9 mouse cellular contexts compared by ENCODE assay signal in the genomic region with DNA sequence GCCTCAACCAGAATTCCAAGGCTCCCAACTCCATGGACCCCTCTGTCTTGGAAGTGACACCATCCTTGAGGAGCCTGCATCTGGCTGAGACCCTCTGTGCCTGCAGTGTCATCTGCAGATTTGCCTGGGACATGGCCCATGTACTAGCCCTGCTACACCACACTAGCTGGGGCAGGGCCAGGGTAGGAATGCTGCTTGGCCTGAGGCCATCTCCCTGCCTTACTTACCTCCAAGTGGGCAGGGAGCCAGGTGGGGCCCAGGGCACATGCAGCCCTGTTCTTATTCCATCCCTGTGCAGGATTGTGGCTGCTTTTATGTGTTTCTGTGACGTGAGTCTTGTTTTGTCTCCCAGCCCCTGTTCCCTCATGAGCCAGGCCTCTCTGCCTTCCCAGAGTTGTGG. TPM values are rescaled to one million over a fixed set of nuclear protein-coding genes. Genes with fewer than 3 reads are reported as not detected.
DNase-seq lines count a peak whose midpoint lies in the region; ATAC-seq lines count a peak whose summit lies in the region.
"Had no signal": no experiment of that assay in that cellular context is flagged by ENCODE, and none has a peak within 500 bp of the region (broad histone marks: within the 10 kb centered on the region; RNA-seq: fewer than 3 reads in every experiment).

No protein-coding gene starts in this region.

- ATAC-seq in heart, embryonic 12.5 days (ENCODE audit: insufficient number of reproducible peaks, low FRiP score), result peak; percentile 77
- ATAC-seq in kidney, embryonic 14.5 days (ENCODE audit: low FRiP score, low TSS enrichment), result peak; percentile 62
- peak; percentile 48; the same call in 1 of the 2 replicates for ATAC-seq in midbrain, embryonic 12.5 days (ENCODE audit: low FRiP score, low read depth)

- no peak overlapping the region for H3K4me2 ChIP-seq in heart, embryonic 12.5 days
- H3K4me2 ChIP-seq in kidney, embryonic 14.5 days (replicated peaks; ENCODE audit: low read depth, low read length), result no peak overlapping the region
- H3K4me2 ChIP-seq in midbrain, embryonic 12.5 days (replicated peaks), result no peak overlapping the region
- H3K4me2 ChIP-seq: liver, embryonic 13.5 days had no signal

- H3K9ac ChIP-seq in heart, embryonic 12.5 days, result peak overlapping the region; percentile 45
- no peak overlapping the region for H3K9ac ChIP-seq in kidney, embryonic 14.5 days (ENCODE audit: low read depth, low read length)
- no peak overlapping the region for H3K9ac ChIP-seq in midbrain, embryonic 12.5 days (replicated peaks)
- H3K9ac ChIP-seq: liver, embryonic 13.5 days had no signal

- H3K36me3 ChIP-seq in heart, embryonic 12.5 days, result no peaks in the 10 kb centered on the region
- H3K36me3 ChIP-seq in kidney, embryonic 14.5 days (ENCODE audit: control insufficient read depth, insufficient read depth, low read length), result peaks cover 18% of the 10 kb centered on the region; the same call in 1 of the 2 replicates
- H3K36me3 ChIP-seq in midbrain, embryonic 12.5 days, result peaks cover 34% of the 10 kb centered on the region

- no peaks in the 10 kb centered on the region for H3K9me3 ChIP-seq in heart, embryonic 12.5 days (replicated peaks)
- H3K9me3 ChIP-seq in kidney, embryonic 14.5 days (ENCODE audit: control insufficient read depth, low read length), result no peaks in the 10 kb centered on the region
- no peaks in the 10 kb centered on the region for H3K9me3 ChIP-seq in midbrain, embryonic 12.5 days
- H3K9me3 ChIP-seq: liver, embryonic 13.5 days had no signal

- WGBS in heart, embryonic 12.5 days, result 19% methylated on average over 1 of the region's 1 CpGs
- WGBS in kidney, embryonic 14.5 days, result 38% methylated on average over 1 of the region's 1 CpGs
- 58% methylated on average over 1 of the region's 1 CpGs for WGBS in midbrain, embryonic 12.5 days

- H3K4me1 ChIP-seq in heart, embryonic 12.5 days (replicated peaks), result peaks cover 80% of the 10 kb centered on the region
- H3K4me1 ChIP-seq in kidney, embryonic 14.5 days (ENCODE audit: control insufficient read depth, insufficient read depth, low read length), result peaks cover 19% of the 10 kb centered on the region
- peaks cover under 1% of the 10 kb centered on the region; the same call in 1 of the 2 replicates for H3K4me1 ChIP-seq in midbrain, embryonic 12.5 days

- no peaks in the 10 kb centered on the region for H3K27me3 ChIP-seq in heart, embryonic 12.5 days (replicated peaks)
- no peaks in the 10 kb centered on the region for H3K27me3 ChIP-seq in kidney, embryonic 14.5 days (ENCODE audit: control insufficient read depth, insufficient read depth, low read length)
- H3K27me3 ChIP-seq in midbrain, embryonic 12.5 days, result no peaks in the 10 kb centered on the region
- H3K27me3 ChIP-seq: liver, embryonic 13.5 days had no signal

- peak; percentile 28 to 62 for DNase-seq in cerebellum, postnatal 25 days
- no peak for DNase-seq in cerebellum, adult 11-12 months
- peak; percentile 82 for DNase-seq in Muller cell, postnatal 12 days (ENCODE audit: inconsistent ontology term)
- DNase-seq in spleen, adult 12 weeks (ENCODE audit: low spot score), result no peak
- DNase-seq in layer of hippocampus, adult 9-11 months, result no peak
- DNase-seq: liver, embryonic 13.5 days had no signal

- H3K27ac ChIP-seq in heart, embryonic 12.5 days (ENCODE audit: poor library complexity, severe bottlenecking), result peak overlapping the region; percentile 95
- H3K27ac ChIP-seq in kidney, embryonic 14.5 days (ENCODE audit: low read depth, low read length), result 0 out of 2 replicates have a peak overlapping the region, but pooled peaks have one; percentile 37
- H3K27ac ChIP-seq in midbrain, embryonic 12.5 days (replicated peaks), result no peak overlapping the region
- H3K27ac ChIP-seq: liver, embryonic 13.5 days had no signal

- no peak overlapping the region for H3K4me3 ChIP-seq in heart, embryonic 12.5 days
- H3K4me3 ChIP-seq in kidney, embryonic 14.5 days (ENCODE audit: low read length), result no peak overlapping the region
- no peak overlapping the region for H3K4me3 ChIP-seq in midbrain, embryonic 12.5 days
- H3K4me3 ChIP-seq: liver, embryonic 13.5 days had no signal

RNA-seq across cellular contexts. Expression of a gene that starts 15.8 kb away (rescaled TPM):
- polyA plus RNA-seq in heart, embryonic 12.5 days (2016; fragmentation: Nextera tagmentation; extraction: Ambion mirVana), result 212 and 213 TPM in 2 replicates
- 35.3 and 57.8 TPM in 2 replicates for polyA plus RNA-seq in kidney, embryonic 14.5 days (2014; fragmentation: Nextera tagmentation; extraction: Ambion mirVana)
- 77.4 and 80.1 TPM in 2 replicates for polyA plus RNA-seq in midbrain, embryonic 12.5 days (2016; fragmentation: Nextera tagmentation; extraction: Ambion mirVana)

RNA-seq across cellular contexts. Expression of a gene that starts 21.9 kb away (rescaled TPM):
- 21.1 and 21.2 TPM in 2 replicates for polyA plus RNA-seq in heart, embryonic 12.5 days (2016; fragmentation: Nextera tagmentation; extraction: Ambion mirVana)
- polyA plus RNA-seq in kidney, embryonic 14.5 days (2014; fragmentation: Nextera tagmentation; extraction: Ambion mirVana), result 17.5 and 27.9 TPM in 2 replicates
- polyA plus RNA-seq in midbrain, embryonic 12.5 days (2016; fragmentation: Nextera tagmentation; extraction: Ambion mirVana), result 30.4 and 32.0 TPM in 2 replicates

Comparison
In these comparisons a context has a peak if more than half of its experiments do, and no peak if none do; other contexts are left out.
1. DNase-seq: peak in cerebellum, postnatal 25 days (2 of 2) and Muller cell, postnatal 12 days (single experiment); none in cerebellum, adult 11-12 months (single experiment), spleen, adult 12 weeks (single experiment) and layer of hippocampus, adult 9-11 months (single experiment).
2. Peak in every context shown above with its lines, with median percentiles within 50 percentile points of each other: ATAC-seq.